Mouse (Mus musculus) testis, adult 2 months (tissue): ENCODE measurements around the gene Gm37240.

Experiments used
- CTCF ChIP-seq: fragments of 200-500 bp; IDR thresholded peaks from 2 replicates; pipeline ENCODE4 v1.5.1; 2012; ENCODE audit warnings: low read depth, mild to moderate bottlenecking, inconsistent platforms, low read length, moderate library complexity; ENCODE audit not compliant: control insufficient read depth, insufficient read depth, insufficient replicate concordance
- POLR2A ChIP-seq: fragments of 200-500 bp; IDR thresholded peaks from 2 replicates; pipeline ENCODE4 v1.6.1; 2012; ENCODE audit warnings: low read depth, mild to moderate bottlenecking, inconsistent platforms, low read length, moderate library complexity; ENCODE audit not compliant: control insufficient read depth

DNA sequence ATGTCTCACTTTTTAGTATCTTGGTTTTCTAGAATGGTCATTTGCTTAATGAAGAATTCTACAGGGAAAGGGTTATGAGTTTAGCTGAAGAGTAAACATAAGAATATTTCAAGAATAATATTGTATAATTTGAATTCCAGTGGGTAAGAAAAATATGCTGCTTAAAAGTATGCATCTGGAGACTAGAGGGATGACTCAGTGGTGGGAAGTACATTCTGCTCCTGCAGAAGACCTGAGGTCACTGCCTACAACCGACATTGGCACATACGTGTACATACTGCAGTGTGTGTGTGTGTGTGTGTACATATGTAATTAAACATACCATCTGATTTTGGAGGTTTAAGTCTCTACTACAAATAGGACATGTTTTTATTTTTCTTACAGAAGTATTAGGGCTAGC lies 251.7 kb downstream of the Gm37240 start:
- no peak for TF ChIP-seq CTCF
- TF ChIP-seq POLR2A = no peak
